Mouse (Mus musculus): ENCODE data around the gene Gm29110. TPM values are rescaled to one million over a fixed set of nuclear protein-coding genes. Genes with fewer than 3 reads are reported as not detected.
"Not testable (repeated sequence)": the region's sequence is repeated elsewhere in the genome, so short reads cannot be mapped to it uniquely, and the experiment has no call there.

Gm29110 gene
- total RNA-seq (2017) = not detected in 2 replicates

GRCm38 (mm10) chrY:74470231-74470630, at the start of gene Gm29110:
Gene Gm29110, plus strand, starts transcription at chrY:74470531.
- not testable (repeated sequence) for ATAC-seq (replicated peaks in 1 of 2; ENCODE audit: insufficient read depth in 1 of 2, low FRiP score in 2 of 2, low TSS enrichment in 1 of 2, low read depth in 1 of 2, poor library complexity in 2 of 2, severe bottlenecking in 2 of 2)

Other genes with a start within 250 kb of the Gm29110 start
- not detected in 2 replicates for gene Gm21913, start 153.4 kb downstream of the Gm29110 start, total RNA-seq (2017)

Data from hematopoietic stem cell, adult 5-6 weeks (primary cell).